Mouse (Mus musculus) forebrain, embryonic 10.5 days (tissue): ENCODE measurements around the gene Gltp. TPM values are rescaled to one million over a fixed set of nuclear protein-coding genes. Genes with fewer than 3 reads are reported as not detected.
A peak's percentile ranks its signal among the peaks of the same experiment; 100 is the strongest.

ENCODE experiments used
- DNase-seq: peaks from one replicate; pipeline ENCODE4 v3.0.0-alpha.2; 2017; ENCODE audit warnings: low spot score; ENCODE audit errors: extremely low spot score
- H3K27ac ChIP-seq: fragments of 300-500 bp; sonication (generic); 2 replicates; pipeline ENCODE4 v1.5.1; 2016; ENCODE audit warnings: mild to moderate bottlenecking
- H3K27me3 ChIP-seq: fragments of 300-500 bp; sonication (generic); 2 replicates; pipeline ENCODE4 v1.6.1; 2016; ENCODE audit warnings: mild to moderate bottlenecking; ENCODE audit not compliant: poor library complexity, severe bottlenecking
- H3K36me3 ChIP-seq: fragments of 300-500 bp; sonication (generic); replicated peaks from 2 replicates; pipeline ENCODE4 v1.6.1; 2016; ENCODE audit warnings: mild to moderate bottlenecking, moderate library complexity
- H3K4me1 ChIP-seq: fragments of 300-500 bp; sonication (generic); 2 replicates; pipeline ENCODE4 v1.6.1; 2016
- H3K4me3 ChIP-seq: fragments of 300-500 bp; sonication (generic); 2 replicates; pipeline ENCODE4 v1.5.1; 2016; ENCODE audit warnings: mild to moderate bottlenecking, moderate library complexity
- H3K9me3 ChIP-seq: fragments of 300-500 bp; sonication (generic); 2 replicates; pipeline ENCODE4 v1.6.1; 2016; ENCODE audit warnings: mild to moderate bottlenecking, moderate library complexity
- WGBS: fragments of 180-500 bp; shearing (Covaris S2); methylation state at CpG from one replicate; pipeline ENCODE4 v1.1.7; 2016; 5-methylcytosine and 5-hydroxymethylcytosine counted together
- polyA plus RNA-seq: library from polyadenylated mRNA; unstranded; fragments of >200 nt; fragmentation: Nextera tagmentation; extraction: Ambion mirVana; gene quantifications from 2 replicates; pipeline ENCODE4 v1.2.1, GENCODE M21; 2016

Gltp gene
- polyA plus RNA-seq, 1 experiment from 2014 or later = 86.9 TPM

DNA sequence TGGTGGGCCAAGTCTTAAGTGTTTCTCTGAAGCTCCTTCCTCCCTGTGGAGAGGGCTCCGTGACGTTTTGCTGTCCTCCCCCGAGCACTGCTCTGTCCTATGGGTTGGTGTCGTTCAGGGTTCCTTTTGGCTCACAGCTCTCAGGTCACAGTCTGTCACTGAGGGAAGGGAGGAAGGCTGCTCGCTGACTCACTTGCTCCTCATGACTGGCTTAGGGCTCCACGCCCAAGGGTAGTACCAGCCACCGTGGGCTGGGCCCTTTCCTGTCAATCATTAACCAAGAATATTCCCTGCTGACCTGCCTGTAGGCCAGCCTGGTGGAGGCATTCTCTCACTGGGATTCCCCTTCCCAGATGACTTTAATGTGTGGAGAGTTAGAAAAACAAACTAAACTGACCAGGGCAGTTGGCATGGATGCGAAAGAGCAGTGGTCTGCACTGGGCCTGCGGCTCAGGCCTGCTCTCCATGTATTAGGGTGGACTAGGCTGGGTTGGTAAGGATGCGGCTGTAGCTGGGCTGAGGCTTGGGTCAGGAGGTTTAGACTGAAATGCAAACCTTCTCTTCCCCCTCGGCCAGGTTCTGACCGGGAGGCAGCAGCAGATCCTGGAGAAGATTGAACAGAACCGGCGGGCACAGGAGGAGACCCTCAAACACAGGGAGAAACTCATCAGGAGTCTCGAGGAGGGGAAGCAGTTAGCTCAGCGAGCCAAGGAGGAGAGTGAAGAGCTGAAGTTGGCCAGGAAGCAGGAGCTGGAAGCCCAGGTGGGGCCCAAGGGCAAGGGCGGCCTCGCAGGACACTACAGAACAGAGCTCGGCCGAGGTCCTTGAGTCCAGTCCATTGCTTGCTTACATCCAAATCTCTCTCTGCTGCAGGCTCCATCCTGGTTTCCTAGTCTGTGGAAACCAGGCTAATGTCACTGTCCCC is 28.5 kb upstream of the Gltp start:
- 93% methylated on average over 20 of the region's 20 CpGs for WGBS
- no peak overlapping the region for H3K27ac ChIP-seq
- H3K27me3 ChIP-seq = no peaks in the 10 kb centered on the region
- no peaks in the 10 kb centered on the region; the same call in 1 of the 2 replicates for H3K9me3 ChIP-seq
- no peak for DNase-seq
- H3K36me3 ChIP-seq = peaks cover 99% of the 10 kb centered on the region
- no peak overlapping the region for H3K4me3 ChIP-seq
- H3K4me1 ChIP-seq = no peaks in the 10 kb centered on the region

DNA sequence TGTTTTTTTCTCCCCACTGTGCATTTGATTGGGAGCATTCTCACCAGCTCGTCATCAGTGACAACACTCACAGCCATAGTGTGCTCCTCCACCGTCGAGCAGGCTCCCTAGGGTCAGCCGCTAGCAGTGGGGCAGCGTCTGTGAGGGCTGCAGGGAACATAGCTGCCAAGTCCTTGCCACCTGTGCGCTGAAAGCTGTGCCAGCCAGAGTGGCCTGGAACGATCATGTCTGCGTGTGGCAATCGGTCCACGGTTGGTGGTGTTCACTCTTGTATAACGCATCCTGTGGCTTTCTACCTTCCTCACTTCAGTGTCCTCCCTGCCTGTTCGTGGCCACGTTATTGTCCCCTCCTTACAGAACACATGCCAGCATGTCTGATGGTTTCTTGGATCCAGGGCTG is 27.7 kb upstream of the Gltp start:
- 91% methylated on average over 13 of the region's 13 CpGs for WGBS
- Histone ChIP-seq H3K4me3 (no peak overlapping the region), H3K36me3 (peaks cover 99% of the 10 kb centered on the region), H3K4me1 (no peaks in the 10 kb centered on the region), H3K27ac (no peak overlapping the region), H3K27me3 (no peaks in the 10 kb centered on the region), H3K9me3 (no peaks in the 10 kb centered on the region)
- DNase-seq = no peak

DNA sequence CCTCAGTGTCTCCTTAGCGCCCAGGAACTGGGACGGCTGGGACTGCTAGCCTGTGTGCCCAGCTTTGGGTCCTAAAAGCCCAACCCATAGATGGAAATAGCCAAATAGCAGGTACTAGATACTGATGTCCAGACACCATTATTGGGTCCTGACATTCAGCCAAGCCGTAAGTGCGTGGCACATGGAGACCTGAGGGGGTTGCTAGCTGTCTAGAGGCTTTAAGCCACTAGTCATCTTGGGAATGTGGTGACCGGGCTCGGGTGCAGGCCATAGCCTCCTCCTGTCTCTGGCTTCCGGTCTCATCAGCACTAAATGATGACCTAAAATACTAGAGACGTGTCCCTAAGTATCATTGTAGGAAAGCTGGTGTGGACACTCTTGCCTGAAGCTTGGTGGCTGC is 27.2 kb upstream of the Gltp start:
- 94% methylated on average over 8 of the region's 8 CpGs for WGBS
- no peaks in the 10 kb centered on the region for H3K4me1 ChIP-seq
- H3K4me3 ChIP-seq = no peak overlapping the region
- H3K36me3 ChIP-seq = peaks cover 100% of the 10 kb centered on the region
- no peak overlapping the region for H3K27ac ChIP-seq
- H3K9me3 ChIP-seq = no peaks in the 10 kb centered on the region
- no peaks in the 10 kb centered on the region for H3K27me3 ChIP-seq
- no peak for DNase-seq

DNA sequence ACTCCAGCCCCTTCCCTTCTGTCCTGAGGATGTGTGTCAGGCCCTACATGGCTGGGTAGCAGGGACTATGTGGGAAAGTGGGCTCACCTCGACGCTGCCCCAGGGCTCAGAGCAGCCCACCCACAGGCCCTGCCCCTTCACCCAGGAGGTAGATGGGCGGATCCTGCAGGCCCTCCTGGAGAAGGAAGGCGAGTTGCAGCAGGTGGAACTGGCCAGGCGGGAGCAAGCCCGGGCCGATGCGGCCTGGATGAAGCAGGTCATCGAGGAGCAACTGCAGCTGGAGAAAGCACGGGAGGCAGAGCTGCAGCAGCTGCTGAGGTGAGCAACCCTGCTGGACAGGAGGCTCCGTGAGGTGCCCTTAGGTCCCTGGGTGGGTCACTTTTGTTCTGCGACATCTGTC is 26.5 kb upstream of the Gltp start:
- WGBS = 90% methylated on average over 12 of the region's 12 CpGs
- no peak for DNase-seq
- H3K36me3 ChIP-seq = peaks cover 100% of the 10 kb centered on the region
- H3K4me3 ChIP-seq = no peak overlapping the region
- no peaks in the 10 kb centered on the region for H3K4me1 ChIP-seq
- no peaks in the 10 kb centered on the region for H3K27me3 ChIP-seq
- H3K27ac ChIP-seq = no peak overlapping the region
- no peaks in the 10 kb centered on the region for H3K9me3 ChIP-seq

DNA sequence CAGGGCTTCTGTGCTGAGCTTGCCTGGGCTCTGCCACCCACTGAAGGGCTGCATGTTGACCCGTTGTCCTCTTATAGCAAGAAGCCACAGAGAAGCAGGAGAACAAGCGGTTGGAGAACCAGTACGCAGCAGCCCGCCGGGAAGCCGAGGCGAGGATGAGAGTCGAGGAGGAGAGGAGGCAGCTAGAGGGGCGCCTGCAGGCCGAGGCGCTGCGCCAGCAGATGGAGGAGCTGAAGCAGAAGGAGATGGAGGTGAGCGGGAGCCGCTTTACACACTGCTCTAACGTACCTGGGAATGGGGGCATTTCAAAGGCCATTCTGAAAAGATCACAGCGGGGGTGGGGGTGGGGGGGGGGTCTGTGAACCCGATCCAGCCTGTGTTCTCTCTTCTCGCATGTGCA is 23.8 kb upstream of the Gltp start:
- no peak for DNase-seq
- Histone ChIP-seq H3K27ac (no peak overlapping the region), H3K27me3 (no peaks in the 10 kb centered on the region), H3K9me3 (no peaks in the 10 kb centered on the region), H3K4me1 (no peaks in the 10 kb centered on the region), H3K36me3 (peaks cover 100% of the 10 kb centered on the region), H3K4me3 (no peak overlapping the region)
- WGBS = 90% methylated on average over 18 of the region's 18 CpGs

DNA sequence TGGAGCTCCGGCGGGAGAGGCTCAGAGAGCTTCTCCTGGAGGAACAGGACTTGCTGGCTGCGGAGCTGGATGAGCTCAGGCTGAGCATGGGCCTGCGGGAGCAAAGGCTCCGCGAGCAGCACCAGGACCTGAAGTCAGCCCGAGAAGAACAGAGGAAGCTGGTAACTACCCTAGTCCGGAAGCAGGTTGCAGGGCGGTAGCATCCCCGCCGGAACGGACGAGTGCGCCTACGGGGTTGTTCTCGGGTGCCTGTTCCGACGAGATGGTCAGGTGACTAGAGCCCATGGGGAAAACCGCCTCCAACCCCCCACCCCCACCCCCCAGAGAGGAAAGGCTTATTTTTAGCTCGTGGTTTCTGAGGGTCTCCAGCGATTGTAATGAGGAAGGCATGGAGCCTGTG is 18.6 kb upstream of the Gltp start:
- no peaks in the 10 kb centered on the region for H3K27me3 ChIP-seq
- 96% methylated on average over 21 of the region's 21 CpGs for WGBS
- no peak overlapping the region for H3K27ac ChIP-seq
- DNase-seq = no peak
- H3K9me3 ChIP-seq = no peaks in the 10 kb centered on the region
- H3K36me3 ChIP-seq = peaks cover 54% of the 10 kb centered on the region
- no peak overlapping the region for H3K4me3 ChIP-seq
- H3K4me1 ChIP-seq = peaks cover 17% of the 10 kb centered on the region

DNA sequence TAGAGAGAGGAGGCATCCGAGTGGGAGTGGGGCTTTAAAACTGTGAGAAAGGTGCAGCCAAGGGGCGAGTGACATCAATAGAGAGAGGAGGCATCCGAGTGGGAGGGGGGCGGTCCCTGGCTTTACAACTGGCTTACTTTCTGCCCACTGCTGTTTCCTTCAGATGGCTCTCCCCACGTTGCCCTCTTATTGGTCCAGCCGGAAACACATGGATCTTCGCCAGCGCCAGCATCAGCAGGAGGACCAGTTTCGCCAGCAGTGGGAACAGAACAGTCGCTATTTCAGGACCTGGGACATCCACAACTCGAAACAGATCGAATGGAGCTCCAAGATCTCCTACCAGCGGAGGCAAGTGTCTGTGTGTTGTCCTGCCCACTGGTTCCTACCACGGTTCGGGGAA is 17.7 kb upstream of the Gltp start:
- 59% methylated on average over 15 of the region's 15 CpGs for WGBS
- no peak for DNase-seq

DNA sequence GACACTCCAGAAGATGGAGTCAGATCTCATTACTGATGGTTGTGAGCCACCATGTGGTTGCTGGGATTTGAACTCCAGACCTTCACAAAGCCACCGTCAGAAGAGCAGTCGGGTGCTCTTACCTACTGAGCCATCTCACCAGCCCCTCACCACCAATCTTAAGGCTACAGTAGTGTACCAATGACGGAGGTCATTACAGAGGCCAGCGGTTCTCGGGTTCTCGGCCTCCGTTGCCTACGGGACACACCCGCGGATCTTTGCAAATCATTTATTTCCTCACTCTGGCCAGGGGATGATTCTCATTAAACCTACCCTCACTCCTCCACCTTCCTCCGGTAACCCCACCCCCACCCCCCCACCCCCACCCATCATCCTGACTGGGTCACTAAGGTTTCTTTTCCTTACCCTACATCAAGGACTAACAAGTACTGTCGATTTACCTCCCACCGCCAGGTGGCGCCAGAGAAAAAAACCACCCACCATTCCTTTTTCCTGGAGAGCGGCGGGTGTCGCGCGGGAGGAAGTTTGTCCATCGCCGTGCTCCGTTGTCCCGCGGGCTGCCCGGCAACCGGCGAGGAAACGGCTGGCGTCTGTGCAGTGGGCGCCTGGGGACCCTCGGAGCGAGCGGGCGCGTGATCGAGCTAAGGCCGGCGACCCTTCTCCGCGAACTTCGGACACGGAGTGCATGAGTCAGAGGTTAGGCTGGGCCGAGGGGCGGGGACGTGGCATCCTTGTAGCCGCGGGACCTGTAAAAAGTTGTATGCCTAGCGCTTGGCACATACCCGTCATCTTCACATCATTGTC is 16.7 kb upstream of the Gltp start, which contains the start of gene Tchp:
Gene Tchp (plus strand): TSS at position 496 of the 804 bp plus-strand sequence.
- Histone ChIP-seq H3K27ac (peak within 1 kb of the TSS; percentile 86), H3K36me3 (peaks cover 35% of the 10 kb centered on the region)

More for the DNA sequence above, 17.7 kb upstream of the Gltp start:
- no peaks in the 10 kb centered on the region for H3K27me3 ChIP-seq
- peaks cover 17% of the 10 kb centered on the region for H3K4me1 ChIP-seq
- H3K27ac ChIP-seq = peak overlapping the region; percentile 86; the same call in 1 of the 2 replicates
- no peaks in the 10 kb centered on the region for H3K9me3 ChIP-seq
- H3K4me3 ChIP-seq = peak overlapping the region; percentile 80
- peaks cover 45% of the 10 kb centered on the region for H3K36me3 ChIP-seq

DNA sequence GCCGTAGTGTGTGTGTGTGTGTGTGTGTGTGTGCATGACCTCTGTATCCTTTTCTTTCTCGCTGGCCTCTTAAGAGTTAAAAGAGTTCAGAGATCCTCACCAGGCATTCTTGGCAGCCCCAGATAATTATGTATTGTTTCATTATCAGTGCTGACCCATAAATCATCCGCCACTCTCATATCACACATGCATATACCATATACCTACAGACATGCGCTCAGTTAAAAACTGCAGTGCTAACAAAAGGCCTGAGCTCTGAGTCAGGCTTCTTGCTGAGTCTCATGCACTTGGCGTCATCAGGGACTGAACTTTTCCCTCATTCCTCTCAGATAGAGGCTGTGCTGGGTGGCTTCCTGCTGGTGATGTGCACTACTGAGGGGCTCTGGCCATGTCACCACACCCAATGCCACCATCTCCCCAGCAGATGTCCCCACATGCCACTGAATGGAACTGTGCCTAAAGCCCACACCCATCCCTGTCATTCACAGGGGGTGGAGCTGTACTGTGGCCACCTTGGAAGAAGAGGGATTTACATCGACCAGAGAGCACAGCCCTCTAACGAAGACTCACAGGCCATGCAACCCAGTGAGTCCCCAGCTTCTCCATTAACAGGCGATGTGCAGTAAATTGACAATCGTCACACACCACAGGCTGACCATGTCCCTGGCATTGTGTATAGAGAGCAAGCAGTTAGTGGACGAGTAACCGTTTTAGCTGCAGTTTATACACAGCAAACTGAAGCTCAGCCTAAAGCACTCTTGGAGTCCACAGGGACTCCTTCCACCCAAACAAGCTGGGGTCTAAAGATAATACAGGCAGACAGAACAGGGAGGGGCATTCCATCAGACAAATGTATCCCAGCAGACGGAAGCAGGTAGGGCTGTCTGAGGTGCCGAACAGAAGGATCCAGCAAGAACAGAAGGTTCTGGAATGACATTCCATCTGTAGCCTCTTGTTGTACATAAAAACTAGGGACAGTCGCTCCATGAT is 11.9 kb upstream of the Gltp start:
- 65% methylated on average over 14 of the region's 14 CpGs for WGBS
- Histone ChIP-seq H3K27ac (no peak overlapping the region), H3K27me3 (no peaks in the 10 kb centered on the region), H3K4me1 (peaks cover 3% of the 10 kb centered on the region; the same call in 1 of the 2 replicates), H3K9me3 (no peaks in the 10 kb centered on the region), H3K4me3 (no peak overlapping the region), H3K36me3 (no peaks in the 10 kb centered on the region)
- DNase-seq = no peak

More for the DNA sequence above, 16.7 kb upstream of the Gltp start, which contains the start of gene Tchp:
- 2% methylated on average over 49 of the region's 49 CpGs for WGBS
- Histone ChIP-seq H3K9me3 (no peaks in the 10 kb centered on the region), H3K4me1 (peaks cover 17% of the 10 kb centered on the region), H3K4me3 (peak within 1 kb of the TSS; percentile 80), H3K27me3 (no peaks in the 10 kb centered on the region)
- peak; percentile 96 for DNase-seq

DNA sequence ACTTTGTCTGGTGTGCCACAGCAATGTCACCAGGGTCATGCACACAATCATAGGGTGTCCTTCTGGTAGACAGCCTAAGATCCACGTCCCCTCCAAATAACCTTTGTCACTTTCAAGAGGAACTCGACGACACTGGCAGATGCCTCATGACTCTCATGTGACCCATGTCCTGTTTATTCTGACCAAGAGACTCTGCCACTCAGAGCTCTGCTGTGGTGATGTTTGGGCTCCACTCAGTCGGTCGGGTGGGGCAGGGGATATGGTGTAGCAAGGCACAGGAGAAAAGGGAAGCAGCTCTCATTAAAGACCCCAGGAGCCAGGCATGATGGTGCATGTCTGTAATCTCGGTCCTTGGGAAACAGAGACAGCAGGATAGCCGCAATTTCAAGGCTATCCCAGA is 8.2 kb upstream of the Gltp start:
- Histone ChIP-seq H3K27me3 (no peaks in the 10 kb centered on the region), H3K9me3 (no peaks in the 10 kb centered on the region), H3K36me3 (no peaks in the 10 kb centered on the region), H3K4me1 (no peaks in the 10 kb centered on the region), H3K27ac (no peak overlapping the region), H3K4me3 (no peak overlapping the region)
- DNase-seq = no peak
- WGBS = 76% methylated on average over 7 of the region's 7 CpGs

DNA sequence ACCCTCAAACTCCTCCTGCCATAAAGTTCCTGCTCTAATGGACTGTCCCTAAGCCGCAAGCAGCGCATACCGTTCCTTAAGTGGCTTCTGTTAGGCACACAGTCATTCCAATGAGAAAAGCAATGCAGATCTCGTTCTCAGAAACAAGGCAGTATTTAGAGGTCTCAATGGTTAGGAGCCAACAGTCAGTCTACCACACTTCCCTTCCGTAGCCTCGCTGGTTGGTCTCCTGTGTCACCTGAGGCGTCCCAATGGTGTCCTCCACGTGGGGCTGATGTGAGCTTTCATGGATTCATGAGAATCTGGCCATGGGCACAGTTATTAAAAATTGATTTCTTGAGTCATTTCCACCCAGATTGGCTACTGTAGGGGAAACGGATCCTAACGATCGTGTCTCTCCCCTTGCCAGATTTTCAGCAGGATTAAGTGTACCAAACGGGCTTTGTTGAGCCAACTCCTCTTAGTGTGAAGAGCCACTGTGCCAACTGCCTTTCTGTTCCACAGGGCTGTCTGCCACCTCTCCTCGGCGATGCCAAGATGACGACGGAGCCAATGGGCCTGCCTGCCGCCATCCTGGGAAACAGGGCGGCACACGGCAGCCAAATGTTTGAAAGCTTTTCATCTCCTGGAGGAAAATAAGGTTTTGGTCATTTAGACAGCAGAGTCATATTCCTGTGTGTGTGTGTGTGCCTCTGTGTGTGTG is 7.4 kb upstream of the Gltp start:
- Histone ChIP-seq H3K4me1 (no peaks in the 10 kb centered on the region), H3K9me3 (no peaks in the 10 kb centered on the region), H3K27me3 (no peaks in the 10 kb centered on the region), H3K4me3 (no peak overlapping the region), H3K36me3 (no peaks in the 10 kb centered on the region), H3K27ac (no peak overlapping the region)
- DNase-seq = no peak
- WGBS = 91% methylated on average over 19 of the region's 19 CpGs
